Mouse (Mus musculus) liver, adult 2 months (tissue): ENCODE results near the gene Rad9a. TPM values are rescaled to one million over a fixed set of nuclear protein-coding genes. Genes with fewer than 3 reads are reported as not detected.

Experiments used
- DNase-seq: peaks from one replicate; pipeline ENCODE4 v3.0.0-alpha.2; 2011; ENCODE audit warnings: low read depth, low spot score; ENCODE audit errors: extremely low read depth
- H3K27ac ChIP-seq: fragments of 200-500 bp; replicated peaks from 2 replicates; pipeline ENCODE4 v1.5.1; 2012; ENCODE audit warnings: low read depth, mild to moderate bottlenecking, control low read depth, inconsistent platforms, low read length; ENCODE audit not compliant: insufficient read depth
- H3K27me3 ChIP-seq: fragments of 200-500 bp; 2 replicates; pipeline ENCODE4 v1.6.1; 2012; ENCODE audit warnings: mild to moderate bottlenecking, moderate library complexity, low read length, inconsistent platforms; ENCODE audit not compliant: control insufficient read depth, insufficient read depth
- H3K36me3 ChIP-seq: fragments of 200-500 bp; 2 replicates; pipeline ENCODE4 v1.6.1; 2012; ENCODE audit warnings: low read length, inconsistent platforms; ENCODE audit not compliant: control insufficient read depth, insufficient read depth
- H3K4me1 ChIP-seq: fragments of 200-500 bp; 2 replicates; pipeline ENCODE4 v1.6.1; 2011; ENCODE audit warnings: low read length; ENCODE audit not compliant: control insufficient read depth, insufficient read depth
- H3K4me3 ChIP-seq: fragments of 200-500 bp; 2 replicates; pipeline ENCODE4 v1.5.1; 2011; ENCODE audit warnings: low read depth, mild to moderate bottlenecking, control low read depth, low read length, moderate library complexity; ENCODE audit not compliant: insufficient read depth
- H3K79me2 ChIP-seq: fragments of 200-500 bp; 2 replicates; pipeline ENCODE4 v1.6.1; 2012; ENCODE audit warnings: inconsistent platforms, mild to moderate bottlenecking, low read length, moderate library complexity; ENCODE audit not compliant: control insufficient read depth, insufficient read depth
- H3K9ac ChIP-seq: fragments of 200-500 bp; 2 replicates; pipeline ENCODE4 v1.6.1; 2012; ENCODE audit warnings: low read depth, mild to moderate bottlenecking, control low read depth, inconsistent platforms, low read length
- CTCF ChIP-seq: fragments of 200-500 bp; IDR thresholded peaks from 2 replicates; pipeline ENCODE4 v1.5.1; 2011; ENCODE audit warnings: low read depth, low read length, control low read depth
- POLR2A ChIP-seq: fragments of 200-500 bp; IDR thresholded peaks from 2 replicates; pipeline ENCODE4 v1.6.1; 2011; ENCODE audit warnings: low read length, control low read depth; ENCODE audit not compliant: insufficient read depth; ENCODE audit errors: extremely low read depth
- WGBS: fragments of 180-500 bp; shearing (Covaris S2); methylation state at CpG from one replicate; pipeline ENCODE4 v1.1.7; 2018; 5-methylcytosine and 5-hydroxymethylcytosine counted together
- polyA plus RNA-seq: library from polyadenylated mRNA; depleted of rRNA; stranded (reverse); fragments of >200 nt; gene quantifications from 2 replicates; pipeline ENCODE4 v1.2.3, GENCODE M21; 2012
- total RNA-seq: library from RNA; depleted of rRNA; stranded (reverse); fragments of >200 nt; gene quantifications from 2 replicates; pipeline ENCODE4 v1.2.3, GENCODE M21; 2014

The Rad9a gene
- total and polyA plus RNA-seq, 2 experiments: 0.74 to 7.0 TPM

DNA sequence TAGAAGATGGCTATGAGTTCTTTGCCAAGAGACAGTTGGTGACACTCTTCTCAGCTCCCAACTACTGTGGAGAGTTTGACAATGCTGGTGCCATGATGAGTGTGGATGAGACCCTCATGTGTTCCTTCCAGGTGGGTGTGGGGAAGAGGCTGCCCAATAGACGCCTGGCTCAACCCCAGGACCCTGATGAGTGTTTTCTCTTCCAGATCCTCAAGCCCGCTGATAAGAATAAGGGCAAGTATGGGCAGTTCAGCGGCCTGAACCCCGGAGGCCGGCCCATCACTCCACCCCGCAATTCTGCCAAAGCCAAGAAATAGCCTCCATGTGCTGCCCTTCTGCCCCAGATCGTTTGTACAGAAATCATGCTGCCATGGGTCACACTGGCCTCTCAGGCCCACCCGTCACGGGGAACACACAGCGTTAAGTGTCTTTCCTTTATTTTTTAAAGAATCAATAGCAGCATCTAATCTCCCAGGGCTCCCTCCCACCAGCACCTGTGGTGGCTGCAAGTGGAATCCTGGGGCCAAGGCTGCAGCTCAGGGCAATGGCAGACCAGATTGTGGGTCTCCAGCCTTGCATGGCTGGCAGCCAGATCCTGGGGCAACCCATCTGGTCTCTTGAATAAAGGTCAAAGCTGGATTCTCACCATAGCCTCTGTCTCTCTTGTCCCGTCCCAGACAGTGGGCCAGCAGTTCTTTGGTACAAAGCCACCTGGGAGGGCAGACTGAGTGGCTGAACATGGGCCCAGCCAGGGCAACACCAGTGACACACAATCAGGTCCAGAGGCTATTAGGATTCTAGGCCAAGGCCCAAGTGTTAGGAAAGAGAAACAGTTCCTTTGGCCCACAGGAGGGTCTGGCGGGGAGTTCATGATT lies 6.4 kb downstream of the Rad9a start:
- Histone ChIP-seq H3K36me3 (peaks cover 6% of the 10 kb centered on the region; the same call in 1 of the 2 replicates), H3K4me3 (no peak overlapping the region), H3K4me1 (peaks cover 33% of the 10 kb centered on the region), H3K27ac (peak overlapping the region; percentile 20), H3K27me3 (no peaks in the 10 kb centered on the region), H3K79me2 (peaks cover 14% of the 10 kb centered on the region), H3K9ac (no peak overlapping the region)
- WGBS: 25% methylated on average over 12 of the region's 12 CpGs
- peak; percentile 94 for DNase-seq
- TF ChIP-seq CTCF: no peak
- TF ChIP-seq POLR2A: no peak

DNA sequence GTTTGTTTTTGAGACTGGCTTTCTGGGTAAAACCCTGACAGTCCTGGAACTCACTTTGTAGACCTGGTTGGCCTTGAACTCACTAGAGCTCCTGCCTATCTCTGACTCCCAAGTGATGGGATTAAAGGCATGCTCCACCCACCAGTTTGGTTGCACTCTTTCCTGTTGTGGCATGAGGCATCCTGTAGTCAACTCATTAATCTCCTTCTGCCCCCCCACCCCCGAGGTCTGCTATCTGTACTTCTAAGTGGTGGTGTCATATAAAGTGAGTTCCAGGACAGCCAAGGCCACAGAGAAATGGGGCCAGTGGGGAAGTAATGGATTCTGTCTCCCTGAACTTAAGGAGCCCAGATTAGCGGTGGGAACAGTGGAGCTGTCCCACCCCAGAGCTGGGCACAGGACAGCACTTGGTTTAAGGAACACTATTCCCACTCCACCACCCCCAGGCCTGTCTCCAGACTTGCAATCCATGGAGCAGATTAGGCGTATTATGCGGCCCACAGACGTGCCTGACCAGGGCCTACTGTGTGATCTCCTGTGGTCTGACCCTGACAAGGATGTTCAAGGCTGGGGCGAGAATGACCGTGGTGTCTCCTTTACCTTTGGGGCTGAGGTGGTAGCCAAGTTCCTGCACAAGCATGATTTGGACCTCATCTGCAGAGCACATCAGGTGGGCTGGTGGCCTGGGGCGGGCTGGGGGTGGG lies 7.3 kb downstream of the Rad9a start:
- no peak overlapping the region for H3K9ac ChIP-seq
- H3K79me2 ChIP-seq: peaks cover 14% of the 10 kb centered on the region
- no peak for DNase-seq
- TF ChIP-seq CTCF (no peak), POLR2A (no peak)
- H3K27ac ChIP-seq: no peak overlapping the region
- no peak overlapping the region for H3K4me3 ChIP-seq
- no peaks in the 10 kb centered on the region for H3K27me3 ChIP-seq
- WGBS: 82% methylated on average over 8 of the region's 8 CpGs
- peaks cover 6% of the 10 kb centered on the region; the same call in 1 of the 2 replicates for H3K36me3 ChIP-seq
- H3K4me1 ChIP-seq: peaks cover 33% of the 10 kb centered on the region

DNA sequence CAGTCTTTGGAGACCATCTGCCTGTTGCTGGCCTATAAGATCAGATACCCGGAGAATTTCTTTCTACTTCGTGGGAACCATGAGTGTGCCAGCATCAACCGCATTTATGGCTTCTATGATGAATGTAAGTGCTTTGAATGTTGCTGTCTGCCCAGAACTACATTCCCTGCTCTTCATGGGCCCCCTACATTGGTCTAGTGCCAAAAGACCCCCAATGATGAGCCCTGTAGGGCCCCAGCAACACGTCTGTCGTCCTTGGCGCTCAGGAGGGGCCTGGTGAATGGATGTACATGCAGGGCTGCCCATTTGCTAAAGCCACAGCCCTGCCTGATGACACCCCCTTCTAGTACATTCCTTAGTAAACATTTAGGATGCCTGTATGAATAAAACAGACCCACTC lies 8.3 kb downstream of the Rad9a start:
- Histone ChIP-seq H3K27me3 (no peaks in the 10 kb centered on the region), H3K79me2 (peaks cover 14% of the 10 kb centered on the region), H3K4me3 (no peak overlapping the region; the same call in none of the 2 replicates), H3K4me1 (peaks cover 33% of the 10 kb centered on the region), H3K9ac (peak overlapping the region; percentile 96), H3K36me3 (peaks cover 6% of the 10 kb centered on the region; the same call in 1 of the 2 replicates), H3K27ac (no peak overlapping the region)
- DNase-seq: no peak
- 62% methylated on average over 6 of the region's 6 CpGs for WGBS
- TF ChIP-seq POLR2A (no peak), CTCF (no peak)

DNA sequence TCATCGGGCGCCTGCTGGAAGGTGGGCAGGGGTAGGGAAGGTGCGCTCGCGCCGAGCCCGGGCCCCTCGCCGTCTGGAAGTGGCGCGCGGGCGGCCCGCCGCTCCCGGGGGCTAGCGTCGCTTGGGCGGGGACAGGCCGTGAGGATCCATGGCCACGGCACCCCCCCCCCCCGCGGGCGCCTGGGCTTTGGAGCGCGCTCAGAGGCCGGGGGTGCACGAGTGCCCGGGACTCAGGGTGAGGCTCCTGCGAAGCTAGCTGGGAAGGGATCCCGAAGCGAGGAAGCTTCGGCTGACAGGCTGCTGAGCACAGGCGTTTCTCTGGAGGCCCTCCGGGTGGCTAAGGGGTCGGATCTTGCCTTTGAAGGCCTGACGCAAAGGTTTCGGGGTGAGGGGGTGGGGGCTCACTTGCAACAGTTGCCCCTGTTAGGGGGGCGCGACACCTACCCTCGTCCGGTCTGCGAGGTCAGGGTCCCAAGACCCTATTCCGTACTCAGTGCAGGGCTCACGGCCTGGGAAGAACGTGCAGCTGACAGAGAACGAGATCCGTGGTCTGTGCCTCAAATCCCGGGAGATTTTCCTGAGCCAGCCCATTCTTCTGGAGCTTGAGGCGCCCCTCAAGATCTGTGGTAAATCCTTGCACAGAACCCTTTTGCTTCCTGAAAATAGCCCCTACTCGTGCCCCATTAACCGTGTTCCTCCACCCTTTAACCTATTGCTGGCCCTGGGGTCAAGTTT lies 9.0 kb downstream of the Rad9a start:
- no peaks in the 10 kb centered on the region for H3K27me3 ChIP-seq
- peak overlapping the region; percentile 96 for H3K9ac ChIP-seq
- TF ChIP-seq CTCF (no peak), POLR2A (no peak)
- H3K36me3 ChIP-seq: peaks cover 6% of the 10 kb centered on the region; the same call in 1 of the 2 replicates
- peaks cover 33% of the 10 kb centered on the region for H3K4me1 ChIP-seq
- peaks cover 14% of the 10 kb centered on the region for H3K79me2 ChIP-seq
- 1% methylated on average over 49 of the region's 52 CpGs for WGBS
- peak overlapping the region; percentile 96 for H3K4me3 ChIP-seq
- DNase-seq: no peak
- H3K27ac ChIP-seq: peak overlapping the region; percentile 73

DNA sequence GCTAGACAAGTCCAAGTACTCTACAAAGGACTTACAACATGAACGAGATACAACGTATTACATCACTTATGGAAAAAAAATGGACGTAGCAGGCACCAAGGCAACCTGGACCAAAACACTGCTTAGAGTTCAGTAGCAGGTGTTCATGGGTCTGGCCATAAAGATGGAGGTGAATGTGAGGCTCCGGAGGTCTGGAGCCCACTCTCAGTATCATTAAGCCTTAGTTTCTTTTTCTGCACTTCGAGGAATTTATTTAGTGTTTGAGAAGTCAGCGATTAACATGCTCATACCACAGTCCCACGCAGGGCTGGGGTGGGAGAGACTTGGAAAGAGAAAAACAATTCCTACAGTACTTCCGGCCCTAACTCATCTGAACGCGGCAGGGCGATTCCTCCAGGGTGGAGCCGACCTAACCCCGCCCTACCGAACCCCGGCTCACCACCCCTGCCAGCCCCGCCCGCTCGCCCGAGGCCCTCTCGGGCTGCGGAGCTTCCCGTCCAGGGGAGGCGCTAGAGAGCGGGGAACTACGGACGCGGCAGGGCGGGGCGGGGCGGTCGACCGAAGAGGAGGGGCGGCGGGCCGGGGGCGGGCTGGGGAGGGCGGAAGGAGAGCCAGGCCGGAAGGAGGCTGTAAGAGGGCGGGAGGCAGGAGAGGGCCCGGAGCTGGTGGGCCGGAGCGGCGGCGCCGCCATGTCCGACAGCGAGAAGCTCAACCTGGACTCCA lies 9.8 kb downstream of the Rad9a start, which contains the start of gene Ppp1ca:
TSS of gene Ppp1ca (plus strand) at position 538 of the 723 bp plus-strand sequence.
- H3K4me1 ChIP-seq: peaks cover 30% of the 10 kb centered on the region

More for the DNA sequence above, 9.8 kb downstream of the Rad9a start, which contains the start of gene Ppp1ca:
- H3K4me3 ChIP-seq: peak within 1 kb of the TSS; percentile 96
- peaks cover 14% of the 10 kb centered on the region for H3K79me2 ChIP-seq
- WGBS: 7% methylated on average over 35 of the region's 47 CpGs
- TF ChIP-seq CTCF (peak; percentile 72), POLR2A (peak; percentile 90)
- peaks cover 6% of the 10 kb centered on the region; the same call in 1 of the 2 replicates for H3K36me3 ChIP-seq
- no peaks in the 10 kb centered on the region for H3K27me3 ChIP-seq
- peak; percentile 72 for DNase-seq
- H3K27ac ChIP-seq: peak within 1 kb of the TSS; percentile 73
- peak within 1 kb of the TSS; percentile 96 for H3K9ac ChIP-seq
